11 mouse cellular contexts compared by ENCODE assay signal in the genomic region with DNA sequence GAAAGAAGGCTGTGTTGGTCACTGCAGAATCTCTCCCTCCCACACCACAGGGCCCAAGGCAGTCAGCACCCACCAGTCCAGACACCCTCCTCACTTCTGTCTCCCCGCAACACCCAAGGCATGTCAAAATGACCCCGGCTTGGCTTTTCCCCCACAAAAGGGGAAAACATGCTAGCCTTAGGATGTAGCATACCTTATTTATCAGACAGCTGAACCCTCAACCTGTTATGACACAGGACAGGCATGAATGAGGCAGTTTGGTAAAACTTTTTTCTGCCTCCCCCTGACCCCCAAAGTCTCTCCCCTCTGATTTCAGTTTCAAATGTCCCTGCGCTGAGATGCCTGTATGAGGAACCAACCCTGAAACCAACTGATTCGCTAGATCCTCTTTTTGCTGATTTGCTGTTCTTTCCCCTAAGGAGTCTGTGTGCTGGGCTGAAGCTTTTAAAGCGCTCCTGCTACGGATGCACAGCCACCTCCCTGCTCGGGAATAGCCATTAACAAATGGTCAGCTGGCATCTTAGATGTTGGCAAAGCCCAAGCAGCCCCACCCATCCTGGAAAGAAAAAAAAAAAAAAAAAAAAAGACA. TPM values are rescaled to one million over a fixed set of nuclear protein-coding genes. Genes with fewer than 3 reads are reported as not detected.
A peak's percentile ranks its signal among the peaks of the same experiment; 100 is the strongest.
DNase-seq lines count a peak whose midpoint lies in the region; ATAC-seq and TF ChIP-seq lines count a peak whose summit lies in the region.
"Had no signal": no experiment of that assay in that cellular context is flagged by ENCODE, and none has a peak within 500 bp of the region (broad histone marks: within the 10 kb centered on the region; RNA-seq: fewer than 3 reads in every experiment).

No protein-coding gene starts in this region.

- H3K9ac ChIP-seq in heart, embryonic 15.5 days = no peak overlapping the region
- H3K9ac ChIP-seq in lung, postnatal 0 days (replicated peaks; ENCODE audit: low read depth) = no peak overlapping the region

- no peak for TF ChIP-seq CTCF in lung, postnatal 0 days (IDR thresholded peaks at IDR 0.05)

- no peaks in the 10 kb centered on the region for H3K9me3 ChIP-seq in heart, embryonic 15.5 days (replicated peaks)
- no peaks in the 10 kb centered on the region for H3K9me3 ChIP-seq in lung, postnatal 0 days (ENCODE audit: low read length)

- peaks cover 31% of the 10 kb centered on the region for H3K4me1 ChIP-seq in heart, embryonic 15.5 days (replicated peaks)
- H3K4me1 ChIP-seq in lung, postnatal 0 days (ENCODE audit: insufficient read depth, low read depth, low read length) = peaks cover 28% of the 10 kb centered on the region

- H3K27me3 ChIP-seq in heart, embryonic 15.5 days = no peaks in the 10 kb centered on the region
- no peaks in the 10 kb centered on the region for H3K27me3 ChIP-seq in lung, postnatal 0 days (replicated peaks; ENCODE audit: insufficient read depth, low read length)

- 0 out of 2 replicates have a peak overlapping the region, but pooled peaks have one; percentile 13 for H3K4me3 ChIP-seq in heart, embryonic 15.5 days
- no peak overlapping the region for H3K4me3 ChIP-seq in lung, postnatal 0 days (ENCODE audit: low read depth, low read length)

- ATAC-seq in heart, embryonic 15.5 days (replicated peaks; ENCODE audit: insufficient number of reproducible peaks, insufficient read depth, low FRiP score, low read depth) = no peak
- ATAC-seq in common myeloid progenitor, adult 5-6 weeks (replicated peaks; ENCODE audit: low read depth, poor library complexity, severe bottlenecking) = peak; percentile 61
- ATAC-seq in lung, postnatal 0 days = peak; percentile 11

- DNase-seq in heart, adult 18-20 months = no peak
- peak; percentile 89 for DNase-seq in A20 (ENCODE audit: low read depth, low spot score)
- peak; percentile 40 for DNase-seq in lung, postnatal 0 days (ENCODE audit: low spot score)
- DNase-seq in adrenal gland, postnatal 4 days (ENCODE audit: low spot score in 2 of 2) = no peak
- no peak for DNase-seq in urinary bladder, adult 18-20 months (ENCODE audit: low spot score in 2 of 2)
- DNase-seq in MN1 (ENCODE audit: low spot score) = no peak
- DNase-seq: adrenal gland, adult 8-10 months; right cerebral cortex, postnatal 14 days; thymus, postnatal 4 days had no signal

- 76% methylated on average over 7 of the region's 7 CpGs for WGBS in heart, embryonic 15.5 days
- 68% methylated on average over 7 of the region's 7 CpGs for WGBS in lung, postnatal 0 days

- no peak; the same call in 1 of the 2 replicates for TF ChIP-seq EP300 in lung, postnatal 0 days (IDR thresholded peaks at IDR 0.05)

- peak overlapping the region; percentile 47 for H3K4me2 ChIP-seq in heart, embryonic 15.5 days
- H3K4me2 ChIP-seq in lung, postnatal 0 days (replicated peaks; ENCODE audit: low read depth, low read length) = peak overlapping the region; percentile 49

- no peaks in the 10 kb centered on the region for H3K36me3 ChIP-seq in heart, embryonic 15.5 days
- no peaks in the 10 kb centered on the region for H3K36me3 ChIP-seq in lung, postnatal 0 days (ENCODE audit: insufficient read depth, low read length)

- H3K27ac ChIP-seq in heart, embryonic 15.5 days = peak overlapping the region; percentile 74
- peak overlapping the region; percentile 92; the same call in 1 of the 2 replicates for H3K27ac ChIP-seq in lung, postnatal 0 days (ENCODE audit: low read length)

RNA-seq across cellular contexts. Expression of gene Slc7a7, which starts 8.4 kb away (rescaled TPM):
- 7.7 and 11.0 TPM in 2 replicates for polyA plus RNA-seq in heart, embryonic 15.5 days (2015; fragmentation: Nextera tagmentation; extraction: Ambion mirVana)
- total RNA-seq in heart, adult 18-20 months (2021) = 1 to 10 TPM; 4.8 to 6.5 TPM
- total RNA-seq in common myeloid progenitor, adult 5-6 weeks (2017) = 4.5 and 6.6 TPM in 2 replicates
- polyA plus RNA-seq in lung, postnatal 0 days (2015; fragmentation: Nextera tagmentation; extraction: Ambion mirVana) = 20.7 and 24.3 TPM in 2 replicates
- 10 to 100 TPM in 1 of 2 experiments, 1 to 10 TPM in 1; 8.0 to 18.2 TPM for total RNA-seq in adrenal gland, postnatal 4 days (2021)

RNA-seq across cellular contexts. Expression of gene Mrpl52, which starts 17.6 kb away (rescaled TPM):
- 196 and 285 TPM in 2 replicates for polyA plus RNA-seq in heart, embryonic 15.5 days (2015; fragmentation: Nextera tagmentation; extraction: Ambion mirVana)
- total RNA-seq in heart, adult 18-20 months (2021) = 100 to 1,000 TPM; 122 to 150 TPM
- 139 and 219 TPM in 2 replicates for total RNA-seq in common myeloid progenitor, adult 5-6 weeks (2017)
- 251 and 266 TPM in 2 replicates for polyA plus RNA-seq in lung, postnatal 0 days (2015; fragmentation: Nextera tagmentation; extraction: Ambion mirVana)
- 100 to 1,000 TPM; 219 to 235 TPM for total RNA-seq in adrenal gland, postnatal 4 days (2021)

RNA-seq across cellular contexts. Expression of gene Mmp14, which starts 22.3 kb away (rescaled TPM):
- 91.2 and 125 TPM in 2 replicates for polyA plus RNA-seq in heart, embryonic 15.5 days (2015; fragmentation: Nextera tagmentation; extraction: Ambion mirVana)
- total RNA-seq in heart, adult 18-20 months (2021) = 10 to 100 TPM; 12.4 to 15.3 TPM
- total RNA-seq in common myeloid progenitor, adult 5-6 weeks (2017) = 12.5 and 18.6 TPM in 2 replicates
- polyA plus RNA-seq in lung, postnatal 0 days (2015; fragmentation: Nextera tagmentation; extraction: Ambion mirVana) = 150 and 155 TPM in 2 replicates
- 100 to 1,000 TPM; 215 to 216 TPM for total RNA-seq in adrenal gland, postnatal 4 days (2021)

RNA-seq across cellular contexts. Expression of gene Oxa1l, which starts 48.5 kb away (rescaled TPM):
- polyA plus RNA-seq in heart, embryonic 15.5 days (2015; fragmentation: Nextera tagmentation; extraction: Ambion mirVana) = 53.2 and 54.4 TPM in 2 replicates
- 10 to 100 TPM; 82.6 to 90.6 TPM for total RNA-seq in heart, adult 18-20 months (2021)
- total RNA-seq in common myeloid progenitor, adult 5-6 weeks (2017) = 27.5 and 38.7 TPM in 2 replicates
- polyA plus RNA-seq in lung, postnatal 0 days (2015; fragmentation: Nextera tagmentation; extraction: Ambion mirVana) = 31.5 and 35.0 TPM in 2 replicates
- total RNA-seq in adrenal gland, postnatal 4 days (2021) = 100 to 1,000 TPM; 147 to 149 TPM

RNA-seq across cellular contexts. Expression of gene Lrp10, which starts 54.8 kb away (rescaled TPM):
- polyA plus RNA-seq in heart, embryonic 15.5 days (2015; fragmentation: Nextera tagmentation; extraction: Ambion mirVana) = 41.9 and 51.6 TPM in 2 replicates
- total RNA-seq in heart, adult 18-20 months (2021) = 10 to 100 TPM; 40.0 to 47.8 TPM
- 28.8 and 46.5 TPM in 2 replicates for total RNA-seq in common myeloid progenitor, adult 5-6 weeks (2017)
- 92.5 and 96.5 TPM in 2 replicates for polyA plus RNA-seq in lung, postnatal 0 days (2015; fragmentation: Nextera tagmentation; extraction: Ambion mirVana)
- 10 to 100 TPM; 77.0 to 88.0 TPM for total RNA-seq in adrenal gland, postnatal 4 days (2021)

Comparison
In these comparisons a context has a peak if more than half of its experiments do, and no peak if none do; other contexts are left out.
1. DNase-seq: peak in A20 (single experiment) and lung, postnatal 0 days (single experiment); none in heart, adult 18-20 months (0 of 2), adrenal gland, postnatal 4 days (0 of 2), urinary bladder, adult 18-20 months (0 of 2) and MN1 (single experiment).
2. RNA of gene Mmp14, which starts 22.3 kb away (total RNA-seq): 215 to 216 TPM in adrenal gland, postnatal 4 days; 12.5 to 18.6 TPM in common myeloid progenitor, adult 5-6 weeks and 12.4 to 15.3 TPM in heart, adult 18-20 months; every median in the first group is over 10 times any median in the second.